Mouse (Mus musculus) midbrain, postnatal 0 days (tissue): Measurements from ENCODE around the gene Cdh13. TPM values are rescaled to one million over a fixed set of nuclear protein-coding genes. Genes with fewer than 3 reads are reported as not detected.

Source experiments
- ATAC-seq: fragments of 200-750 bp; cut with Nextera tagmentation; 2 replicates; pipeline ENCODE4 v1.8.0; 2017; ENCODE audit warnings: moderate number of reproducible peaks, mild to moderate bottlenecking, moderate TSS enrichment, moderate library complexity; ENCODE audit not compliant: low FRiP score
- DNase-seq: peaks from one replicate; pipeline ENCODE4 v3.0.0-alpha.2; 2015; ENCODE audit warnings: low spot score
- H3K27ac ChIP-seq: fragments of 300-500 bp; sonication (generic); 2 replicates; pipeline ENCODE4 v1.5.1; 2014; ENCODE audit warnings: low read depth, mild to moderate bottlenecking, low read length, mixed read lengths
- H3K27me3 ChIP-seq: fragments of 300-500 bp; sonication (generic); 2 replicates; pipeline ENCODE4 v1.6.1; 2014; ENCODE audit warnings: low read length, control low read depth, mixed read lengths; ENCODE audit not compliant: insufficient read depth
- H3K36me3 ChIP-seq: fragments of 300-500 bp; sonication (generic); 2 replicates; pipeline ENCODE4 v1.6.1; 2014; ENCODE audit warnings: low read length, control low read depth, mixed read lengths; ENCODE audit not compliant: insufficient read depth
- H3K4me1 ChIP-seq: fragments of 300-500 bp; sonication (generic); 2 replicates; pipeline ENCODE4 v1.6.1; 2014; ENCODE audit warnings: mild to moderate bottlenecking, control low read depth, antibody characterized with exemption, low read length, mixed read lengths; ENCODE audit not compliant: insufficient read depth
- H3K4me2 ChIP-seq: fragments of 300-500 bp; sonication (generic); 2 replicates; pipeline ENCODE4 v1.6.1; 2014; ENCODE audit warnings: low read depth, mild to moderate bottlenecking, low read length, mixed read lengths; ENCODE audit not compliant: poor library complexity, severe bottlenecking
- H3K4me3 ChIP-seq: fragments of 300-500 bp; sonication (generic); 2 replicates; pipeline ENCODE4 v1.5.1; 2014; ENCODE audit warnings: low read depth, mild to moderate bottlenecking, low read length, moderate library complexity
- H3K9ac ChIP-seq: fragments of 300-500 bp; sonication (generic); replicated peaks from 2 replicates; pipeline ENCODE4 v1.6.1; 2014; ENCODE audit warnings: mild to moderate bottlenecking, low read length, moderate library complexity, mixed read lengths; ENCODE audit not compliant: poor library complexity, severe bottlenecking
- H3K9me3 ChIP-seq: fragments of 300-500 bp; sonication (generic); 2 replicates; pipeline ENCODE4 v1.6.1; 2016; ENCODE audit warnings: low read length, control low read depth
- CTCF ChIP-seq: IDR thresholded peaks from 2 replicates; pipeline ENCODE4 v1.5.1; 2016; ENCODE audit warnings: antibody characterized with exemption, mild to moderate bottlenecking
- WGBS: fragments of 180-500 bp; shearing (Covaris S2); extraction: QIAGEN DNeasy Blood & Tissue Kit; methylation state at CpG from one replicate; pipeline ENCODE4 v1.1.7; 2014; 5-methylcytosine and 5-hydroxymethylcytosine counted together
- polyA plus RNA-seq: library from polyadenylated mRNA; unstranded; fragments of >200 nt; fragmentation: Nextera tagmentation; extraction: Ambion mirVana; gene quantifications from 2 replicates; pipeline ENCODE4 v1.2.1, GENCODE M21; 2015
- total RNA-seq: library from RNA; depleted of rRNA; stranded (reverse); fragments of >200 nt; gene quantifications from 2 replicates; pipeline ENCODE4 v1.2.3, GENCODE M21; 2014

The Cdh13 gene
- total and polyA plus RNA-seq, 2 experiments from 2014 or later = 199 to 203 TPM

DNA sequence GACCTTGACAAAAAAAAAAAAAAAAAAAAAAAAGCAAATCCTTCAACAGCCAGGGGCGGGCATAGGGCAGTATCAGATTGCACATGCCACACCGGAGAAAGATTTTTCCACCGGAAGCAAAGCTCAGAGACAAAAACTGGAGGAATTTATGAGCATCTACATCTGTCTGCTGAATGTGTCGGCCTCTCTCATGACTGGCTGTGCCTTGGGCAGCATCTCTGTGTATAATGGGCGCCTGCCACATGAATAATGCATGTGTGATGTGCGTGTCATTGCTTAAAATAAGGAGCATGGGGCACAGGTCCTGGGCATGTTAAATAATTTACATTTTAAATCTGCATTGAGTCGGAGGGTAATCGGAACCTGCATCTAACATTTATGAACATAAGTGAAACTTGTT is 876.3 kb downstream of the Cdh13 start:
- H3K9me3 ChIP-seq = no peaks in the 10 kb centered on the region
- no peak overlapping the region for H3K4me2 ChIP-seq
- DNase-seq = no peak
- H3K4me3 ChIP-seq = no peak overlapping the region
- no peaks in the 10 kb centered on the region for H3K27me3 ChIP-seq
- TF ChIP-seq CTCF = no peak
- no peak for ATAC-seq
- H3K27ac ChIP-seq = no peak overlapping the region
- H3K9ac ChIP-seq = no peak overlapping the region
- no peaks in the 10 kb centered on the region for H3K36me3 ChIP-seq
- H3K4me1 ChIP-seq = no peaks in the 10 kb centered on the region
- 20% methylated on average over 8 of the region's 8 CpGs for WGBS

DNA sequence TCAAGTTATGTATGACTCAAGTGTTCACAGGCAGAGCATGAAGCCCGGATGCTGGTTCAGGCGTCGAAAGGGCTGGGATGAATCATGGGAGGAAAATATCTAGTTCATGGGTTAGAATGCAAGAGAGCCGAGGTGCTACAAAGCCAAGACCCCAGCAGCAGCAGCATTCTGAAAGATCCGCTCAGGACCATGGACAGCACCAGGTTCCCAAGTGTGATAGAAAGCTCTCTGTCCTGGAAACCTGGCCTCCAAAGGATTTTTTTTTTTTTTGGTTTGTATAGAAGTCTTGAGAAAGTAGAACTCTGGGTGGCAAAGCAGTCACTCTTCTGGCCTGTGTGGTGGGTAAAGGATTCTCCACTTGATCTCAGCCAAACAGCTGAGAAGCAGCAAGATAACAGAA is 880.5 kb downstream of the Cdh13 start:
- H3K9ac ChIP-seq = no peak overlapping the region

DNA sequence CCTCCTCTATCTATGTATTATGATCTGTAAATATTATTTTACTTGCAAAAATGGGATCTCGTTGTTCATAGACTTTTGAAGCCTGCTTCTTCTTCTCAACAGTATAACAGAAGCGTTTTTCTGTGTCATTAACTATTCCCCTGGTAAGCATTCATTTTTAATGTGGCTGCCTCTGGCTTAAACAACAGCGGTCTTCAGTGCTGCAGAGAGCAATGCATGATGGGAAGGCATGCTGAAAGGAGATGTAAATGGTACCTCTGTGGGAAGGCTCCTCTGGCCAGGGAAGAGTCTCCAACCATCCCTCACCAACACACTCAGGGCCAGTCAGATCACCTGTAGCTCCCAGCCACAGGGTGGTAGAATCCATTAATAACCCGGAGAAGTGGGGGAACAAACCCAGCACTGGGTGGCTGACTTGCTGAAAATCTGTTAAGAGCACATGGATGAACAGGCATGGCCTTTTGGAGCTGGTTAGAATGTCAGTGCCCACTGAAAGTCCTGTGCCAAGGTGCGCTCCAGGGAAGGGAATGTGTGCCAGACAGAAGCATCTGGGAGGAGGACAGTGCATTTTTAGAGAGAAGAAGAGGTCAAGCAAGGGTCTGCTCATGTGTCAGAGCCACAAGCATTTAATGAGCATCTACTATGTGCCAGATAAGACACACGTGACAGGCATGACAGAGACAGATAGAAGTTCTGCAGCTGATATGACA is 893.8 kb downstream of the Cdh13 start:
- WGBS = 58% methylated on average over 6 of the region's 6 CpGs
- Histone ChIP-seq H3K9ac (no peak overlapping the region), H3K36me3 (no peaks in the 10 kb centered on the region), H3K4me3 (no peak overlapping the region), H3K4me2 (no peak overlapping the region), H3K4me1 (no peaks in the 10 kb centered on the region), H3K27ac (0 out of 2 replicates have a peak overlapping the region, but pooled peaks have one; percentile 18), H3K9me3 (no peaks in the 10 kb centered on the region), H3K27me3 (peaks cover 3% of the 10 kb centered on the region; the same call in 1 of the 2 replicates)
- ATAC-seq = no peak
- TF ChIP-seq CTCF = no peak
- peak; percentile 17 for DNase-seq

More for the DNA sequence above, 880.5 kb downstream of the Cdh13 start:
- no peak for TF ChIP-seq CTCF
- 69% methylated on average over 5 of the region's 5 CpGs for WGBS
- Histone ChIP-seq H3K36me3 (no peaks in the 10 kb centered on the region), H3K27ac (no peak overlapping the region), H3K9me3 (no peaks in the 10 kb centered on the region), H3K27me3 (no peaks in the 10 kb centered on the region), H3K4me1 (no peaks in the 10 kb centered on the region), H3K4me2 (no peak overlapping the region), H3K4me3 (no peak overlapping the region)
- no peak for ATAC-seq
- no peak for DNase-seq

DNA sequence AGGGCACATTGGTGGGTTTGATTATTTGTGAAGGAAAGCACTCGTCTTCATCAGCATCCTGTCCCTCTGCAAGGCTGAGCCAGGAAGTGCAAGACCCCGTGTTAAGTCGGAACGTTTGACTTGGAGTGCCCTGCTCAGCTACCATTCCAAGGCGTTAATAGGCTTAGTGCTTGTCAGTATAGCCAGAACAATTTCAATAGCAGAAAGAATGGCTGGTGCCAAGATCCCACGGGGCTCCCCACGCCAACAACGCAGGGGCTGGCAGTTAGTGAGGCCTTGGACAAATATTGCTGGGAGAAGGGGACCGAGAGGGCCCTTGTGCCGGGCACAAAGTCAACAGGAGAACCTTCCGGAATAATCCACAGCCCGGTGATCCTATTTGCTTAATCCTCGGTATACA is 897.1 kb downstream of the Cdh13 start:
- Histone ChIP-seq H3K27me3 (0 out of 2 replicates have a peak, but pooled peaks cover 4% of the 10 kb centered on the region), H3K4me2 (no peak overlapping the region), H3K9me3 (no peaks in the 10 kb centered on the region), H3K9ac (no peak overlapping the region), H3K4me1 (no peaks in the 10 kb centered on the region), H3K36me3 (no peaks in the 10 kb centered on the region), H3K27ac (no peak overlapping the region), H3K4me3 (no peak overlapping the region)
- DNase-seq (peak; percentile 64), ATAC-seq (no peak)
- no peak for TF ChIP-seq CTCF
- WGBS = 22% methylated on average over 13 of the region's 13 CpGs

DNA sequence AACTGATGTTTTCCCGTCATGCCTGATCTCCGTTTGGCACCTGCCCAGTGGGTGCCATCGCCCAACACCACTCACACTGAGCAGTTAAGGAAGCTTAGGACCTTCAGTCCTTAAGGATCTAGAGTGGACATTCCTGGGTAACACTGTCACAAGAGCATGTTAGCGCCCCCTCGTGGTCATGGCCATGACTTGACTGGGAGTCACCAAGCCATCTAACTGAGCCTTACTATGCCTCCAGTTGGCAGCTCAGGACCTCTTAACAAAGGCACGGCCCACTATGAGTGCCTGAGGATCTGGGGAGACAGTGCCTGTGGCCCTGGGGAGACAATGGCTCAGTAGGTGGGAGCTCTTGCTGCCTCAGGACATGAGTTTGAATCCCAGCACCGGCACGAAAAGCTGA is 912.2 kb downstream of the Cdh13 start:
- Histone ChIP-seq H3K9ac (no peak overlapping the region), H3K4me1 (no peaks in the 10 kb centered on the region), H3K27ac (no peak overlapping the region), H3K27me3 (no peaks in the 10 kb centered on the region), H3K9me3 (peaks cover 4% of the 10 kb centered on the region; the same call in 1 of the 2 replicates), H3K4me3 (no peak overlapping the region), H3K4me2 (no peak overlapping the region), H3K36me3 (no peaks in the 10 kb centered on the region)
- TF ChIP-seq CTCF = peak; percentile 59
- ATAC-seq (no peak), DNase-seq (peak; percentile 33)
- WGBS = 62% methylated on average over 8 of the region's 8 CpGs

GRCm38 (mm10) chr8:119196486-119197150 is 913.1 kb downstream of the Cdh13 start:
- Histone ChIP-seq H3K27me3 (no peaks in the 10 kb centered on the region), H3K36me3 (no peaks in the 10 kb centered on the region), H3K9ac (no peak overlapping the region), H3K4me1 (no peaks in the 10 kb centered on the region), H3K27ac (no peak overlapping the region), H3K4me2 (no peak overlapping the region), H3K9me3 (peaks cover 4% of the 10 kb centered on the region; the same call in 1 of the 2 replicates), H3K4me3 (no peak overlapping the region)
- WGBS = 68% methylated on average over 10 of the region's 10 CpGs
- DNase-seq = peak; percentile 72
- TF ChIP-seq CTCF = no peak
- no peak for ATAC-seq
